Mouse (Mus musculus): ENCODE results near the gene Grm3.

DNA sequence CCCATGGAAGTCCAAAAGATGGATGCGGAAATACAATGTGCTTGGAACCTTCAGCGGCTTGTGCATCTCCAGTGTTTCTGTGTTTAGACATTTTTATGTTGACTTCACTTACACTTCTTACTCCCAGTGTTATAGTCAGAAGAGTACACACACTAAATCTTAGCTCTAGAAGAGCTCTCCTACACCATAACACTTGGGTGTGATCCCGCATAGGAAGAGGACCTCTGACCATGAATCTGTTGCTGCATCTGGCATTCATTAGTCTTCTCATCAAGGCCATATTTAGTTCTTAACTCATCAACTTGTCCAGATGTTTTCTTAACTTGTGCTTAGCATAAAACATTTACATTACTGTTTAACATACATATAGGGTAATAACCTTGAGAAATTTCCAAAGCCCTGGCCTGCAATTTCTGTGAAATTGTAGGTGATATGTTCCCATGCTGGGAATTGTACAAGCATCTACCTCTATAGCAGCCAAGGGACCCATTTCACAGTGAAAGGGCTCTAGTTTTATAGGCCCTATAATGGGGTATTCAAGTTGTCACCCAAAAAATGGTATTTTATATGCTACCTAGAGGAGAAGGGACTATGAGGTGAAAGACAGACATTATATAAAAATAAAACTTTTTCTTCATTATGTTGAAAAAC is 103.4 kb downstream of the Grm3 start:
- TF ChIP-seq CTCF (IDR thresholded peaks at IDR 0.05; ENCODE audit: extremely low read depth, insufficient read length, insufficient replicate concordance, low read depth, low read length) (no peak), POLR2A (IDR thresholded peaks at IDR 0.05; ENCODE audit: low read depth, low read length) (no peak)

All from small intestine, adult 2 months (tissue).